Mouse (Mus musculus) hindbrain, postnatal 0 days (tissue): ENCODE measurements around the gene 1700086D15Rik. TPM values are rescaled to one million over a fixed set of nuclear protein-coding genes. Genes with fewer than 3 reads are reported as not detected.

Experiments used
- ATAC-seq: fragments of 200-750 bp; cut with Nextera tagmentation; 2 replicates; pipeline ENCODE4 v1.8.0; 2017; ENCODE audit warnings: mild to moderate bottlenecking, moderate TSS enrichment, moderate library complexity
- DNase-seq: peaks from one replicate; pipeline ENCODE4 v3.0.0-alpha.2; 2015; ENCODE audit warnings: low spot score
- H3K27ac ChIP-seq: fragments of 300-500 bp; sonication (generic); 2 replicates; pipeline ENCODE4 v1.5.1; 2014; ENCODE audit warnings: mild to moderate bottlenecking
- H3K27me3 ChIP-seq: fragments of 300-500 bp; sonication (generic); 2 replicates; pipeline ENCODE4 v1.6.1; 2014; ENCODE audit warnings: low read length, mixed read lengths; ENCODE audit not compliant: insufficient read depth
- H3K36me3 ChIP-seq: fragments of 300-500 bp; sonication (generic); 2 replicates; pipeline ENCODE4 v1.6.1; 2014; ENCODE audit warnings: low read length, mixed read lengths; ENCODE audit not compliant: insufficient read depth
- H3K4me1 ChIP-seq: fragments of 300-500 bp; sonication (generic); 2 replicates; pipeline ENCODE4 v1.6.1; 2014; ENCODE audit warnings: antibody characterized with exemption, low read length, mixed read lengths; ENCODE audit not compliant: insufficient read depth
- H3K4me2 ChIP-seq: fragments of 300-500 bp; sonication (generic); 2 replicates; pipeline ENCODE4 v1.6.1; 2014; ENCODE audit warnings: low read depth, mild to moderate bottlenecking, low read length, moderate library complexity, mixed read lengths
- H3K4me3 ChIP-seq: fragments of 300-500 bp; sonication (generic); 2 replicates; pipeline ENCODE4 v1.5.1; 2014; ENCODE audit warnings: low read length
- H3K9ac ChIP-seq: fragments of 300-500 bp; sonication (generic); replicated peaks from 2 replicates; pipeline ENCODE4 v1.6.1; 2014; ENCODE audit warnings: mild to moderate bottlenecking, low read length, moderate library complexity, mixed read lengths
- H3K9me3 ChIP-seq: fragments of 300-500 bp; sonication (generic); 2 replicates; pipeline ENCODE4 v1.6.1; 2016; ENCODE audit warnings: low read length, mixed read lengths
- CTCF ChIP-seq: IDR thresholded peaks from 2 replicates; pipeline ENCODE4 v1.5.1; 2016; ENCODE audit warnings: antibody characterized with exemption, control low read depth, low read depth
- WGBS: fragments of 180-500 bp; shearing (Covaris S2); extraction: QIAGEN DNeasy Blood & Tissue Kit; methylation state at CpG from one replicate; pipeline ENCODE4 v1.1.7; 2014; 5-methylcytosine and 5-hydroxymethylcytosine counted together
- polyA plus RNA-seq: library from polyadenylated mRNA; unstranded; fragments of >200 nt; fragmentation: Nextera tagmentation; extraction: Ambion mirVana; gene quantifications from 2 replicates; pipeline ENCODE4 v1.2.1, GENCODE M21; 2015
- total RNA-seq: library from RNA; depleted of rRNA; stranded (reverse); fragments of >200 nt; gene quantifications from 2 replicates; pipeline ENCODE4 v1.2.3, GENCODE M21; 2014; rRNA removed

Gene 1700086D15Rik
- total and polyA plus RNA-seq, 2 experiments from 2014 or later = 0.39 to 0.94 TPM

GRCm38 (mm10) chr11:65107151-65107550 is 52.5 kb downstream of the 1700086D15Rik start:
- 0 out of 2 replicates have a peak overlapping the region, but pooled peaks have one; percentile 36 for H3K27ac ChIP-seq
- 0 out of 2 replicates have a peak overlapping the region, but pooled peaks have one; percentile 5 for H3K9ac ChIP-seq
- H3K36me3 ChIP-seq = no peaks in the 10 kb centered on the region
- H3K4me3 ChIP-seq = no peak overlapping the region
- no peak for TF ChIP-seq CTCF
- DNase-seq (no peak), ATAC-seq (no peak)
- 71% methylated on average over 4 of the region's 4 CpGs for WGBS
- H3K4me2 ChIP-seq = no peak overlapping the region
- peaks cover 11% of the 10 kb centered on the region for H3K4me1 ChIP-seq
- no peaks in the 10 kb centered on the region for H3K27me3 ChIP-seq
- H3K9me3 ChIP-seq = no peaks in the 10 kb centered on the region

- Histone ChIP-seq H3K27ac (no peak overlapping the region), H3K36me3 (no peaks in the 10 kb centered on the region), H3K4me2 (no peak overlapping the region), H3K4me3 (no peak overlapping the region), H3K4me1 (peaks cover 11% of the 10 kb centered on the region), H3K27me3 (no peaks in the 10 kb centered on the region), H3K9me3 (no peaks in the 10 kb centered on the region), H3K9ac (no peak overlapping the region)
- 90% methylated on average over 3 of the region's 3 CpGs for WGBS
- no peak for TF ChIP-seq CTCF
- ATAC-seq = no peak
- no peak for DNase-seq
Measured at GRCm38 (mm10) chr11:65104076-65104475, 55.6 kb downstream of the 1700086D15Rik start.

Other genes starting within 250 kb of the 1700086D15Rik start
- 36.5 and 39.4 TPM in 2 replicates for gene Elac2, start 180.9 kb downstream of the 1700086D15Rik start, total RNA-seq
- 22.5 and 23.9 TPM in 2 replicates for gene Elac2, start 180.9 kb downstream of the 1700086D15Rik start, polyA plus RNA-seq
- gene Arhgap44, start 3.1 kb upstream of the 1700086D15Rik start, total RNA-seq = 40.7 and 43.1 TPM in 2 replicates
- gene Arhgap44, start 3.1 kb upstream of the 1700086D15Rik start, polyA plus RNA-seq = 21.3 and 23.0 TPM in 2 replicates
- 0.94 and 1.3 TPM in 2 replicates for gene Myocd, start 110.1 kb upstream of the 1700086D15Rik start, total RNA-seq
- gene Myocd, start 110.1 kb upstream of the 1700086D15Rik start, polyA plus RNA-seq = 0.53 and 1.3 TPM in 2 replicates